Mouse (Mus musculus): ENCODE data around the gene Atp8b5. TPM values are rescaled to one million over a fixed set of nuclear protein-coding genes. Genes with fewer than 3 reads are reported as not detected.

The Atp8b5 gene
- total and polyA plus RNA-seq, 3 experiments: 0.08 to 0.14 TPM; not detected in 1

DNA sequence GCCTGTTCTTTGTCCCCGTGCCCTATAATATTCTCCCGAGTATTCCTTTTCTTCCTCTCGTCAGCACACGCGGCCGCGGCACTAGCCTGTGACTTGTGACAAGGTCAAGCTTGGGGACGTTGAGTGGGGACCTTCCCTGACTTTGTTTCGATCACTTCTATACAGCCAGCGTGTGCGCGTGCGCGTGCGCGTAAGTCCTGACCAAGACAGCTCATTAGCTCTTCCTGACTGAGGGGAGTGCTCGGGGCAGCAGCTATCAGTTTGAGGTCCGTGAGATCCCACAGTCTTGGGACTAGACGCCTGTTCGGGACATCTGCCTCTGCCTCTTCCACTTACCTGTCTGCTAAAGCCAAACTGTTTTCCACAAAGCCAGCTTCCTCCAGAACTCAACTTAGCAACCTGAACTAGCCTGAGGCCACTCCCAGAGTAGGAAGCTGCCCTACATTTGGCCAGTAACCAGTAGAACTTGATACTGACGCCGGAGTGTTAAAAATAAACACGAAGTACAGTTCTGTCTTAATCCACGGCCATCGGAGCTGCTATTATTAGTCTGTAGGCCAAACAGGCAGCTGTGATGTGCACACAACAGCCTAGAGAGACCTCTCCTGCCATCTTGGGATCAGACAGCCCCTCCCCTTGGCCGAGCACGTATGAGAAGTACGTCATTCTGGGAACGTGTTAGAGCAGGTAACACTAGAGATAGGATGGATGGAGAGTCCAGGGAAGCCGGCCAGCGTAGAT is 132.6 kb downstream of the Atp8b5 start:
- H3K4me1 ChIP-seq (ENCODE audit: control insufficient read depth, insufficient read depth, low read length): peaks cover 45% of the 10 kb centered on the region
- H3K4me3 ChIP-seq: peak overlapping the region; percentile 45
- WGBS: 11% methylated on average over 31 of the region's 31 CpGs
- H3K27ac ChIP-seq: peak overlapping the region; percentile 92
- H3K36me3 ChIP-seq (ENCODE audit: control insufficient read depth, insufficient read depth, low read length): peaks cover 22% of the 10 kb centered on the region
- intact Hi-C loops (cut with DNase I): loop anchor here (10.0 kb wide), 1 partner anchor 355 kb away; the partner anchor contains the start of gene Fam214b
- H3K9ac ChIP-seq (ENCODE audit: low read depth, low read length): peak overlapping the region; percentile 67
- H3K27me3 ChIP-seq (ENCODE audit: control insufficient read depth, insufficient read depth, low read length): no peaks in the 10 kb centered on the region
- peaks cover 5% of the 10 kb centered on the region; the same call in 1 of the 2 replicates for H3K79me2 ChIP-seq (replicated peaks; ENCODE audit: control insufficient read depth, insufficient read depth, low read length)
- peak; percentile 52; the same call in 1 of the 2 replicates for TF ChIP-seq EP300 (IDR thresholded peaks at IDR 0.05; ENCODE audit: insufficient read depth, low read depth, low read length)
- no peak for TF ChIP-seq CTCF (IDR thresholded peaks at IDR 0.05)
- peak; percentile 57 for TF ChIP-seq POLR2A (IDR thresholded peaks at IDR 0.05; ENCODE audit: insufficient read depth, low read depth, low read length)
- DNase-seq: peak; percentile 67 to 75

- 50% methylated on average over 10 of the region's 10 CpGs for WGBS
- Histone ChIP-seq H3K79me2 (replicated peaks; ENCODE audit: control insufficient read depth, insufficient read depth, low read length) (peaks cover 5% of the 10 kb centered on the region; the same call in 1 of the 2 replicates), H3K36me3 (ENCODE audit: control insufficient read depth, insufficient read depth, low read length) (peaks cover 12% of the 10 kb centered on the region), H3K27ac (peak overlapping the region; percentile 92), H3K4me1 (ENCODE audit: control insufficient read depth, insufficient read depth, low read length) (peaks cover 47% of the 10 kb centered on the region), H3K9ac (ENCODE audit: low read depth, low read length) (no peak overlapping the region), H3K27me3 (ENCODE audit: control insufficient read depth, insufficient read depth, low read length) (no peaks in the 10 kb centered on the region), H3K4me3 (no peak overlapping the region)
- DNase-seq: peak in 1 of 2 experiments; percentile 44
- intact Hi-C loops (cut with DNase I): loop anchor here (10.0 kb wide), 1 partner anchor 356 kb away; the partner anchor contains the start of gene Fam214b
- TF ChIP-seq POLR2A (IDR thresholded peaks at IDR 0.05; ENCODE audit: insufficient read depth, low read depth, low read length) (no peak), CTCF (IDR thresholded peaks at IDR 0.05) (no peak), EP300 (IDR thresholded peaks at IDR 0.05; ENCODE audit: insufficient read depth, low read depth, low read length) (no peak)
These were observed 134.0 kb downstream of the Atp8b5 start for GRCm38 (mm10) chr4:43400976-43401375.

- DNase-seq: peak in 1 of 2 experiments; percentile 24
- 92% methylated on average over 10 of the region's 10 CpGs for WGBS
- intact Hi-C loops (cut with DNase I): loop anchor here (10.0 kb wide), 1 partner anchor 357 kb away; the partner anchor contains the start of gene Fam214b
- TF ChIP-seq EP300 (IDR thresholded peaks at IDR 0.05; ENCODE audit: insufficient read depth, low read depth, low read length) (no peak), POLR2A (IDR thresholded peaks at IDR 0.05; ENCODE audit: insufficient read depth, low read depth, low read length) (no peak), CTCF (IDR thresholded peaks at IDR 0.05) (no peak)
- Histone ChIP-seq H3K27me3 (ENCODE audit: control insufficient read depth, insufficient read depth, low read length) (no peaks in the 10 kb centered on the region), H3K9ac (ENCODE audit: low read depth, low read length) (no peak overlapping the region), H3K27ac (peak overlapping the region; percentile 92), H3K79me2 (replicated peaks; ENCODE audit: control insufficient read depth, insufficient read depth, low read length) (peaks cover 5% of the 10 kb centered on the region; the same call in 1 of the 2 replicates), H3K4me3 (no peak overlapping the region), H3K4me1 (ENCODE audit: control insufficient read depth, insufficient read depth, low read length) (peaks cover 47% of the 10 kb centered on the region), H3K36me3 (ENCODE audit: control insufficient read depth, insufficient read depth, low read length) (peaks cover 12% of the 10 kb centered on the region)
These were observed 134.5 kb downstream of the Atp8b5 start for GRCm38 (mm10) chr4:43401486-43401885.

DNA sequence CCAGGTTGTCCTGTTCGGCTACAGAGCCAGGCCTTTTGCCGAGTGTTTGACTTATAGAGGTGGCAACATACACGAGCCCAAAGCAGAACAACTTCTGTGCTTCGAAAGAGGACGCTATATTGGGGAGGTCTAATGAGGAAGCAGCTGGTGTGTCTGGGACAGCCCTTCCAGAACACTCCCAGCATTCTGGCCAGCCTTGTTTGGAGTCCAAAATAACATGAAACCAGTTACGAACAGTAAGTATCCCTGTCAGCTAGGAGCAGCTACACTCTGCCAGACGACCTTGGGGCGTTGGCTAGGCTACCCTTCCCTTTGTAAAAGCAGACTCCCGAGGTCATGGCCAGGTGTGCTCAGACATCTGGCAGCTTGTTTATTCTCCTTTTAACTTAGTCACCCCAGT is 135.3 kb downstream of the Atp8b5 start:
- peak overlapping the region; percentile 28 for H3K9ac ChIP-seq (ENCODE audit: low read depth, low read length)
- H3K4me1 ChIP-seq (ENCODE audit: control insufficient read depth, insufficient read depth, low read length): peaks cover 47% of the 10 kb centered on the region
- no peaks in the 10 kb centered on the region for H3K27me3 ChIP-seq (ENCODE audit: control insufficient read depth, insufficient read depth, low read length)
- intact Hi-C loops (cut with DNase I): loop anchor here (10.0 kb wide), 1 partner anchor 357 kb away; the partner anchor contains the start of gene Fam214b
- DNase-seq: peak; percentile 56 to 64
- 17% methylated on average over 9 of the region's 9 CpGs for WGBS
- H3K79me2 ChIP-seq (replicated peaks; ENCODE audit: control insufficient read depth, insufficient read depth, low read length): peaks cover 5% of the 10 kb centered on the region; the same call in 1 of the 2 replicates
- peaks cover 12% of the 10 kb centered on the region for H3K36me3 ChIP-seq (ENCODE audit: control insufficient read depth, insufficient read depth, low read length)
- peak overlapping the region; percentile 92 for H3K27ac ChIP-seq
- H3K4me3 ChIP-seq: no peak overlapping the region
- TF ChIP-seq POLR2A (IDR thresholded peaks at IDR 0.05; ENCODE audit: insufficient read depth, low read depth, low read length) (no peak; the same call in 1 of the 2 replicates), EP300 (IDR thresholded peaks at IDR 0.05; ENCODE audit: insufficient read depth, low read depth, low read length) (peak; percentile 66; the same call in 1 of the 2 replicates), CTCF (IDR thresholded peaks at IDR 0.05) (no peak)

GRCm38 (mm10) chr4:43404697-43405096 is 137.7 kb downstream of the Atp8b5 start:
- Histone ChIP-seq H3K79me2 (replicated peaks; ENCODE audit: control insufficient read depth, insufficient read depth, low read length) (peaks cover 8% of the 10 kb centered on the region), H3K27ac (peak overlapping the region; percentile 98), H3K9ac (ENCODE audit: low read depth, low read length) (no peak overlapping the region), H3K27me3 (ENCODE audit: control insufficient read depth, insufficient read depth, low read length) (no peaks in the 10 kb centered on the region), H3K4me1 (ENCODE audit: control insufficient read depth, insufficient read depth, low read length) (peaks cover 41% of the 10 kb centered on the region), H3K36me3 (ENCODE audit: control insufficient read depth, insufficient read depth, low read length) (peaks cover 17% of the 10 kb centered on the region), H3K4me3 (no peak overlapping the region)
- intact Hi-C loops (cut with DNase I): loop anchor here (5.0 to 10.0 kb wide), 2 partner anchors 67 to 360 kb away; partner anchors contain the start of gene Fam214b
- 89% methylated on average over 10 of the region's 10 CpGs for WGBS
- TF ChIP-seq EP300 (IDR thresholded peaks at IDR 0.05; ENCODE audit: insufficient read depth, low read depth, low read length) (no peak), POLR2A (IDR thresholded peaks at IDR 0.05; ENCODE audit: insufficient read depth, low read depth, low read length) (no peak), CTCF (IDR thresholded peaks at IDR 0.05) (no peak)
- no peak for DNase-seq
